Mouse (Mus musculus): ENCODE measurements around the gene Jkamp.
"Not testable (repeated sequence)": the region's sequence is repeated elsewhere in the genome, so short reads cannot be mapped to it uniquely, and the experiment has no call there.

The Jkamp gene

DNA sequence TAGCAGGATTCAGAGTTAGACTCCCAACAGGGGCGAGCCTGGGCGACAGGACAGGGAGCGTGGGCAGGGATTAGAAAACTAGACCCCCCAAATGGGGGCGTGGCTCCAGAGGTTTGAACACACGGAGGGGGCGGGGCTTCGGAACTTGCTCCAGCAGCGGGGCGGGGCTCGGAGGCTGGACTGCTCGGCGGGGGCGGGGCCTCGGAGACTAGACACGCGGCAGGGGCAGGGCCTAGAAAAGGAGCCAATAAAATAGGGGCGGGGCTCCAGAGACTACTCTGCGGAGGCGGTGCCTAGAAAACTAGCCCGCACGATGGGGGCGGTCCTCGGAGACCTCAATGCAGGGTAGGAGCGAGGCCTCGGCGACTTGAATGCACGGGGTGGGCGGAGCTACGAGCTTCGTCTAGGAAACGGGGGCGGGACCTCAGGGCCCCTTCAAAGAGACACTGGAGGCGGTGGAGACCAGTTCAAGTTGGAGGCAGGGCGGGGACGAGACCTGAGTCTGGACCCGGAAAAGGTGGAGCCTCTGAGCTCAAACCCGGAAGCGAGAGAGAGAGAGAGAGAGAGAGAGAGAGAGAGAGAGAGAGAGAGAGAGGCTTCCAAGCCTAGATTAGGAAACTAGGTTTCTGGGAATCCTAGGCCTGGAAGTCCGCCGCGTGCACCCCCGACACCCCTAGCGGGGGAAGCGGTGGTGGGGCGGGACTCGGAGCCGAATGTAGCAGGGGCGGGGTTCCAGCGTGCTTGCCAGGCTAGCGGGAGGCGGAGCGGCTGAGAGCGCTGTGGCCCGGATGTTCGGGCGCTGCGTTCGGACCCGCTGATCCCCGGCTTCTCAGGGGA, at the start of gene Jkamp, which contains the start of gene L3hypdh:
Gene Jkamp (plus strand): TSS at position 261 of the 837 bp plus-strand sequence.
Gene L3hypdh (minus strand): TSS at position 111 of the 837 bp plus-strand sequence.
- DNase-seq (ENCODE audit: extremely low spot score, low spot score): peak; percentile 100

DNA sequence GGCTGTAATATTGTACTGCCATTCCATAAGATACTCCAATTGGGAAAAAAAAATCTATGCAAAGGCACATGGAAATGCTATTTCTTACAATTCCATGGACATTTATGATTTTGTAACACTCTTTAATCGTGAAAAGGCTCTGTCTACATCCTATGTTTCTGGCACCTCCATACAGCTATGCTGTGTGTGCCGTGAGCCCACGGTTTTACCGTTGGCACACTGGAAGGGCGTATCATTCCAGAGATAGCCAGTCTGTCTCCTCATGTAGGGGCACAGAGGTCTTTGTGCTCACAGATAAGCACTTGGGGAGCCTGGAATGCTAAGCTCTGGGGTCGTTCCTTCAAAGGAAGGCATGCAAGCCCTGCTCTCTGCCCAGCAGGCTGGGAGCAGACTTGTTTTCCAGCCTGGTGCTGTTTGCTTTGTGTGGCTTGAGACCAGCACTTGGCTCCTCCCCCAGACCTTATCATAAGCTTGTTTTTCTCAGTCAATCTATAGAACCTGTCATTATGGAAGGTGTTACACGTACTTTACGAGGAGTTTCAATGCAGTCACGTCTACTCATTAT, 49.2 kb upstream of the Jkamp start:
- DNase-seq (ENCODE audit: extremely low spot score, low spot score): no peak

- DNase-seq (ENCODE audit: extremely low spot score, low spot score): no peak
Measured at GRCm38 (mm10) chr12:72037049-72037448, 48.3 kb upstream of the Jkamp start.

GRCm38 (mm10) chr12:72038866-72039265, 46.5 kb upstream of the Jkamp start:
- DNase-seq (ENCODE audit: extremely low spot score, low spot score): no peak

DNA sequence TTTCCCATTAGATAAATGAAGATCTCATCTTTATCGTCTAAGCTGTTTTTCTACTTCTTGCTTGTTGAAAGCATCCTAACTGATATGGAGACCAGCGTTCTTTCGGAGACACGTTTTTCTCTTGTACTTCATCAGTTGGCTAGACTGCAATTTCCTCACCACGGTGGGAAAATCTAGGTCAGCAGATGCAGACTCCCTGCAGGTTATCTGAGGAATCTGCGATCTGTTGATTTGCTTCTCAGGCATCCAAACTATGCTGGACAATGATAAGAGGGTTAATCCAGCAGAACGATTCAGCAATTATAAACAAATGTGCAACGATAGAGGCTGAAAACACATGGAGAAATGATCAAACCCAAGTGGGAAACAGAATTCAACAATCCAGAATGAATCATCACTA, 45.9 kb upstream of the Jkamp start:
- no peak for DNase-seq (ENCODE audit: extremely low spot score, low spot score)

- DNase-seq (ENCODE audit: extremely low spot score, low spot score): no peak
Measured at GRCm38 (mm10) chr12:72041238-72041637, 44.2 kb upstream of the Jkamp start.

- DNase-seq (ENCODE audit: extremely low spot score, low spot score): no peak
Measured at GRCm38 (mm10) chr12:72047513-72047912, 37.9 kb upstream of the Jkamp start.

- DNase-seq (ENCODE audit: extremely low spot score, low spot score): not testable (repeated sequence)
Measured at GRCm38 (mm10) chr12:72050156-72050555, 35.2 kb upstream of the Jkamp start.

GRCm38 (mm10) chr12:72050821-72051220, 34.6 kb upstream of the Jkamp start:
- DNase-seq (ENCODE audit: extremely low spot score, low spot score): no peak

GRCm38 (mm10) chr12:72052571-72052970, 32.8 kb upstream of the Jkamp start:
- DNase-seq (ENCODE audit: extremely low spot score, low spot score): no peak

DNA sequence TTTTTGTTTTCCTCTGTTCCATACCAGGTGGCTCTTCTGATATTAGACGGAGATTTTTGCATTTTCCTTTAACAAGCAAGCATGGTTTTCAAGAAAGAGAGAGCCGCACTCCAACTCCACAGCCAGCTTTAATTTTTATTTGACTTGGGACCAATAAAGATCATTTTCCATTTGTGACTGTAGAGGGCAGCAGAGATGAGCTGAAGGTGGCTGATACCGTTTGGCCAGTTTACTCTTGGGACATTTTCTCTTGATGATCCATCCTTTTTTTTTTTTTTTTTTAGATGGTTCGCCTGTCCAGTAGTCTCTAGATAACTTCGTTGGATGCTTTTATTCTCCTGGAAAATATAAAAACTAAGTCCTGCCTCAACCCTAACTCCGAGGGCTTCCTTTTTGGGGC, 32.1 kb upstream of the Jkamp start:
- DNase-seq (ENCODE audit: extremely low spot score, low spot score): no peak

- DNase-seq (ENCODE audit: extremely low spot score, low spot score): no peak
Measured at GRCm38 (mm10) chr12:72053851-72054250, 31.5 kb upstream of the Jkamp start.

GRCm38 (mm10) chr12:72057780-72058179, 27.6 kb upstream of the Jkamp start:
- DNase-seq (ENCODE audit: extremely low spot score, low spot score): no peak

DNA sequence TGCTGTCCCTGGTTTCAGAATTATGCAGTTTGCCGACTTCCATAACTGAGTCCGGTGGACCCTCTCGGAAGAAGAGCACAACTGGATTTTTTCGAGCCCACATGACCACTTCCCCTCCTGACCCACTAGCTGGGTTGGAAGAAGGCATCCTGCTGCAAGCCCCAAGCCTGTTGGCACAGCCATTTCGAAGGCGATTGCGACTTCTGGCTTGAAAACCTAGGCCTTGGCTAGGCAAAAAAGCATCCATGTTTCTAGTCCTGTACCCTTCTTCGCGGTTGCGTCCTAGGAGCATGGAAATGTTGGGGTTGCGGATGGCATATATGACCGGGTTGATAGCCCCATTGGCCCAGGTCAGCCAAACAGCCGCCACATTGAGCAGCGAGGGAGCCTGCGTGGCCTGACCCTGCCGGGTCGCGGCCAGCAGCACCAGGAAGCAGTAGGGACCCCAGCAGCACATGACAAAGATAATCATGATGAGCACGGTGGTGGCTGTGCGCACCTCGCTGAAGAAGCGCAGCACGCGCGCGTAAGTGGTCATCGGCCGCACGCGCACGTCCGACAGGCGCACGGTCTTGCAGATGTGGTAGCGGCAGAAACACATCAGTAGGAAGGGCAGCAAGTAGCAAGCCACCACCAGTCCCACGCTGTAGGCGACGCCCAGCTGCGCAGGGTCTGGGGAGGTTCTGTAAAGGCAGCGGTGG, 15.6 kb upstream of the Jkamp start:
- DNase-seq (ENCODE audit: extremely low spot score, low spot score): no peak

- peak; percentile 91 for DNase-seq (ENCODE audit: extremely low spot score, low spot score)
Measured at GRCm38 (mm10) chr12:72070327-72071269, 14.8 kb upstream of the Jkamp start, which contains the start of gene Gpr135. Gpr135 (minus strand) TSS chr12:72071125.

- DNase-seq (ENCODE audit: extremely low spot score, low spot score): no peak
Measured at GRCm38 (mm10) chr12:72078248-72078647, 7.1 kb upstream of the Jkamp start.

- no peak for DNase-seq (ENCODE audit: extremely low spot score, low spot score)
Measured at GRCm38 (mm10) chr12:72081961-72082360, 3.4 kb upstream of the Jkamp start.

DNA sequence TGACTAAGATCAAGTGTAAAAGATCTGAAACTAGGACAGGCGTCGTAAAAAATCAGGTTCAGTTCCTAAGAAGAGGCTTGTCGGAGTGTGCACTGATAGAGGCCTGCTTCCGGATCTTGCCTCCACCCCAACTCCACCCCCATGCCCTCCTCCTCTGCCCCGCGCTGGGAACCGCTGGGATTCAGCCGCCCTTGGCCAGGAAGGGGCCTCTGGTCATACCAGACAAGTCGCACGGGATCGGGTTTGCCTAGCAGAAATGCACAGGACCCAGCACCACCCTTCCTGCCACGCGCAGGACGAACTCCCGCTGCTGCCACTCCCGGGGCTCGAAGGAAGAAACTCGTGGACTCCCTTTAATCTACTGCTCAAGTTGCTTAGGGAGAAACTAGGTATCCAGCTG, 3.0 kb upstream of the Jkamp start:
- peak; percentile 26 for DNase-seq (ENCODE audit: extremely low spot score, low spot score)

DNA sequence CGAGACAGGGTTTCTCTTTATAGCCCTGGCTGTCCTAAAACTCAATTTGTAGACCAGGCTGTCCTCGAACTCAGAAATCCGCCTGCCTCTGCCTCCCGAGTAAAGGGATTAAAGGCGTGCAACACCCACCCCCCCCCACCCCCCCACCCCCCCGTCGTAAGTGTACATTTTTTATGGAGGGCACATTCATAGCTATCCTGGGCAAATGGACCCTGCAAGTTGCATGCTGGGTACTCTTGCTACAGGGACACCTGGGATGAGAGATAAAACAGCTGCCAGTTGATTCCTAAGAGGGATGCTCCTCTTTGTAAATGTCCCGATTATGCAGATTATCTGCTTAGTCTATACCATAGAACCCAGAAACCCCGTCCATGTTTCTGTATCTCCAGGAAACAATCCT, 2.1 kb upstream of the Jkamp start:
- no peak for DNase-seq (ENCODE audit: extremely low spot score, low spot score)

DNA sequence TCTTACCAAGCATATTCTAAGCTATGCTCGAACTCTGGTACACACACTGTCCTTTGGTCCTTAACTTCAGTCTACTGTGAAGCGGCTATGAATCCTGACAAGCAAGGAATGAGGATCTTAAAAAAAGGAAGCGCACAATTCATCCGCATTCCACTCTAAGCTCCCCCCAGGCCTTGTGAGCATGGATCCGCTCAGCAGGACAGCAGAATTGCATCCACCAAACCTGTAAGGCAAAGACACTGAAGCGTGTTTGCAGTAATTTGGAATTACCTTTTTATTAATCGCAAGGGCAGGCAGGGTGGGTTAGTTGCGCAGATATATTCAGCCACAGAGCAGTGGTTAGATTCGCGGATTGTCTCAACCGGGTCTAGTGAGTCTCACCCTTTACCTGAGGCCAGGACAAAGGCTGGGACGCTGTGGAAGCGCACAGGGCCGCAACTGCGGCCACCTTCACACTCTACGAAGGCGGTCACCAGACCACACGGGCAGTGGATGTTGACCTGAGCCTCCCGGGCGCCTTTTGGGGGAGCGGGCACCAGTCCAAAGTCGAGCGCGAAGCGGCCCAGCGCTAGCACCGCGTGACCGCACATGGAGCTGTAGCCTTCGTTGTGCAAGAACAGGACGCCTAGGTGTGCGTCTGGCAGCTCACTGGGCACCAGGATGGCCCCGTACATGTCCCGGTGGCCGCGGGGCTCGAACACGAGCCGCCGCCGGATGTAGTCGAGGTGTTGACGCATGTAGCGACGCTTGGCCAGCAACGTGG, 947 bp upstream of the Jkamp start:
- no peak for DNase-seq (ENCODE audit: extremely low spot score, low spot score)

DNA sequence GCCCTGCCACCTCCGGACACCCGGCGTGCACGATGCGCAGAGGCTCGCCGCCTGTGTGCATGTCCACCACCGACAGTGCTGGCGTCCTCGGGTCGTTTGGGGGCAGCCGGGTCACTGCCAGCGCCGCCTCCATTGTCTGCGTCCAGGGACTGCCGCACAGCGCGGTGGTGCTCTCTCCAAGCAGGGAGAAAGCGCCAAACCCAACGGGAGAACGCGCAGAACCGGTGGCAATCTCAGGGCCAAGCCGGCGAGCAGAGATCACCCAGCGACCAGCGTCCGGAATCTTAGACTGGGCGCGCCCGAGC, 413 bp upstream of the Jkamp start:
- DNase-seq (ENCODE audit: extremely low spot score, low spot score): no peak

Data from neural tube, embryonic 10.5 days (tissue).